Mouse (Mus musculus) inflammation-experienced regulatory T-cells, adult 6 months (primary cell): Measurements from ENCODE around the gene Olfr564. TPM values are rescaled to one million over a fixed set of nuclear protein-coding genes. Genes with fewer than 3 reads are reported as not detected.

ENCODE experiments used
- ATAC-seq: one replicate; pipeline ENCODE4 v1.8.0; 2017
- polyA plus RNA-seq, 3 experiments: library from polyadenylated mRNA; unstranded; fragments of 100-300 nt; shearing (Covaris generic); gene quantifications; one replicate each; pipeline ENCODE4 v1.2.1; 2017

Olfr564 gene
- polyA plus RNA-seq: not detected

DNA sequence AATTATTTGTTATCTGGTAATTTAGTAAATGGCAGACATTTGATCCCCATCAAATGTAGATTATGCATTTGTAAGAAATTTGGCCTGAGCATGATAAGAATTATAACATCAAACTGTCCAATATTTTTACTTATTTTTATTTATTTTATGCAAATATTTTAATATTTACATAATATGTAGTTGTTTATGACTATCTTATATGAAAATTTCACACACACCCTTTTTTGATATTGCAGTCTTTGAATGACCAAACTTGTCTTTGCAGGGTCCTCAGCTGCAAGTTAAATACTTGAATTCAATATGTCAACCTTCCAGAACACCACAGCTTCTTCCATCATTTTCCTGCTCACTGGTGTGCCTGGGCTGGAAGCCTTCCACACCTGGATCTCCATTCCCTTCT, at the start of gene Olfr564:
Gene Olfr564, plus strand, starts transcription at position 301 of the 400 bp plus-strand sequence.
- ATAC-seq: no peak

DNA sequence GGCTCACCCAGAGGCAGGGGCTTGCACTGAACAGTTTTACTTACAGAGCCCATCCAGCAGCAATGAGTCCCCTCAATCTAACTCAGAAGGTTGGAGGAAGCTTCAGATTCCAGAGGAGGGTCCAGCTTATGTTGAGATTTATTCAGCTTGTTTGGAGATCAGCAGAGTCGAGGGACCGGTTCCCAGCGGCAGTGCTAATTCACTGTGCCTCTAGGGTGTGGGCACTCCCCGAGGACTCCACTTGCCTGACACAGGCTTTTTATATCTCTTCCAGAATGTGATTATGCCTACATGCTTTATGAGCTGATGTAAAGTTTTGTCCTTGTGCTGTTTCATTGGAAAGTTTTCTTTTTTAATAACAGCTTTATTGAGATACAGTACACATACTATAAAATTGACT, 44.0 kb upstream of the Olfr564 start, which contains the start of the genes Olfr560 and Olfr78:
Gene Olfr560, minus strand, starts transcription at position 101 of the 400 bp plus-strand sequence.
Gene Olfr78, minus strand, starts transcription at position 206 of the 400 bp plus-strand sequence.
- no peak for ATAC-seq

DNA sequence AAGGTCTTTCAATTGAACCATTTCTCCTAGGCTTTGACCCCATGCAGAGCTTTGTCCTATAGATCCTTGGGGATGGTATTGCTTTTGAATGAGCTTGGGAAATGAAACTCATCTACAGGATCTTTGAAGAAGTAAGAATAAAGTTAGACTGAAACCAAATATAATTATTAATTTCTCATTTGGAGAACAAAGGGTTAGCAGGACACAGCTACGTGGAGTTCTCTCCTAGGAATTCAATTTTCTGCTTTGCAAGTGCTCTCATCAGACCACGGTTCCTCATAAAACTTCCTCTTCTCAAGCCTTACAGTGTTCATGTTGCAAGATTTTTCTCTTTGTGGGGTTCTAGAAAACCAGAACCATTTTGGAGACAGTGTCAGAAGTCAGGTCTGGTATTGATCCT, 32.4 kb upstream of the Olfr564 start, which contains the start of gene Olfr561:
Gene Olfr561, plus strand, starts transcription at position 301 of the 400 bp plus-strand sequence.
- ATAC-seq: no peak

Other genes starting within 250 kb of the Olfr564 start
- 10 to 100 TPM in 1 of 3 experiments, 1 to 10 TPM in 2; 7.8 to 10.0 (median 9.7) TPM for gene Trim21, start 238.0 kb upstream of the Olfr564 start, polyA plus RNA-seq
- under 1 TPM in 1 of 3 experiments, not detected in 2; 0.15 TPM for gene Olfr550, start 232.0 kb upstream of the Olfr564 start, polyA plus RNA-seq
- gene Olfr551, start 211.6 kb upstream of the Olfr564 start, polyA plus RNA-seq: under 1 TPM in 1 of 3 experiments, not detected in 2; 0.12 TPM
- not detected for gene Olfr552, start 205.7 kb upstream of the Olfr564 start, polyA plus RNA-seq
- not detected for gene Olfr553, start 185.3 kb upstream of the Olfr564 start, polyA plus RNA-seq
- not detected for gene Olfr554, start 165.0 kb upstream of the Olfr564 start, polyA plus RNA-seq
- gene Olfr555, start 144.7 kb upstream of the Olfr564 start, polyA plus RNA-seq: not detected
- gene Olfr556, start 138.6 kb upstream of the Olfr564 start, polyA plus RNA-seq: under 1 TPM in 1 of 3 experiments, not detected in 2; 0.15 TPM
- gene Trim68, start 116.2 kb upstream of the Olfr564 start, polyA plus RNA-seq: 10 to 100 TPM in 2 of 3 experiments, 1 to 10 TPM in 1; 7.5 to 16.1 (median 15.7) TPM
- gene Olfr557, start 107.6 kb upstream of the Olfr564 start, polyA plus RNA-seq: not detected
- gene Olfr558, start 101.3 kb upstream of the Olfr564 start, polyA plus RNA-seq: not detected
- gene Olfr33, start 84.4 kb upstream of the Olfr564 start, polyA plus RNA-seq: not detected
- not detected for gene Olfr559, start 76.0 kb upstream of the Olfr564 start, polyA plus RNA-seq
- not detected for gene Olfr560, start 44.1 kb upstream of the Olfr564 start, polyA plus RNA-seq
- not detected for gene Olfr78, start 44.0 kb upstream of the Olfr564 start, polyA plus RNA-seq
- not detected for gene Olfr561, start 32.3 kb upstream of the Olfr564 start, polyA plus RNA-seq
- gene Olfr566, start 55.3 kb downstream of the Olfr564 start, polyA plus RNA-seq: not detected
- not detected for gene Olfr568, start 73.6 kb downstream of the Olfr564 start, polyA plus RNA-seq
- not detected for gene Olfr569, start 87.4 kb downstream of the Olfr564 start, polyA plus RNA-seq
- gene Olfr570, start 91.1 kb downstream of the Olfr564 start, polyA plus RNA-seq: not detected
- gene Olfr571, start 114.1 kb downstream of the Olfr564 start, polyA plus RNA-seq: not detected
- not detected for gene Olfr572, start 120.9 kb downstream of the Olfr564 start, polyA plus RNA-seq
- not detected for gene Olfr573-ps1, start 139.1 kb downstream of the Olfr564 start, polyA plus RNA-seq
- gene Olfr574, start 145.0 kb downstream of the Olfr564 start, polyA plus RNA-seq: not detected
- not detected for gene Olfr575, start 155.3 kb downstream of the Olfr564 start, polyA plus RNA-seq
- gene Olfr576, start 159.2 kb downstream of the Olfr564 start, polyA plus RNA-seq: not detected
- gene Olfr577, start 172.5 kb downstream of the Olfr564 start, polyA plus RNA-seq: not detected
- gene Olfr578, start 185.8 kb downstream of the Olfr564 start, polyA plus RNA-seq: not detected
- not detected for gene Olfr582, start 234.5 kb downstream of the Olfr564 start, polyA plus RNA-seq
- gene Olfr583, start 247.8 kb downstream of the Olfr564 start, polyA plus RNA-seq: not detected